ENCODE assay signal across 8 mouse cellular contexts in genomic region chr2:29124936-29125701, GRCm38 (mm10). TPM values are rescaled to one million over a fixed set of nuclear protein-coding genes. Genes with fewer than 3 reads are reported as not detected.
DNase-seq lines count a peak whose midpoint lies in the region; ATAC-seq lines count a peak whose summit lies in the region.

No protein-coding gene starts in this region.

- DNase-seq in MEL-GATA-1-ER (ENCODE audit: extremely low read depth, low read depth) = peak; percentile 96
- peak; percentile 98 for DNase-seq in cerebellum, adult 8-10 months
- peak; percentile 99 for DNase-seq in forelimb bud, embryonic 11.5 days (ENCODE audit: low read depth, low spot score)
- peak; percentile 90 for DNase-seq in layer of hippocampus, adult 9-10 months (ENCODE audit: low spot score)
- peak; percentile 92 for DNase-seq in ovary, postnatal 10 days (ENCODE audit: low spot score)
- peak; percentile 99 to 100 for DNase-seq in thymus, postnatal 10 days (ENCODE audit: low spot score in 2 of 2)

- WGBS in lung, embryonic 16.5 days = 0% methylated on average over 74 of the region's 81 CpGs

- H3K27ac ChIP-seq in lung, embryonic 16.5 days (ENCODE audit: low read length) = peak overlapping the region; percentile 97

- peak; percentile 94 to 96 for ATAC-seq in hematopoietic stem cell, adult 5-6 weeks (replicated peaks in 1 of 2; ENCODE audit: insufficient read depth in 1 of 2, low FRiP score in 2 of 2, low TSS enrichment in 1 of 2, low read depth in 1 of 2, poor library complexity in 2 of 2, severe bottlenecking in 2 of 2)
- ATAC-seq in lung, embryonic 16.5 days (ENCODE audit: low read depth) = peak; percentile 99

- peak overlapping the region; percentile 85 for H3K4me3 ChIP-seq in lung, embryonic 16.5 days (ENCODE audit: low read length)

- H3K4me1 ChIP-seq in lung, embryonic 16.5 days (replicated peaks; ENCODE audit: control insufficient read depth, insufficient read depth, low read length) = peaks cover 9% of the 10 kb centered on the region

- peaks cover 7% of the 10 kb centered on the region; the same call in 1 of the 2 replicates for H3K36me3 ChIP-seq in lung, embryonic 16.5 days (ENCODE audit: control insufficient read depth, insufficient read depth, low read length)

- H3K27me3 ChIP-seq in lung, embryonic 16.5 days (ENCODE audit: control insufficient read depth, insufficient read depth, low read depth, low read length) = no peaks in the 10 kb centered on the region

- H3K4me2 ChIP-seq in lung, embryonic 16.5 days (ENCODE audit: low read depth, low read length) = peak overlapping the region; percentile 85

- H3K9me3 ChIP-seq in lung, embryonic 16.5 days (ENCODE audit: control insufficient read depth, low read length) = no peaks in the 10 kb centered on the region

- H3K9ac ChIP-seq in lung, embryonic 16.5 days (ENCODE audit: low read length) = peak overlapping the region; percentile 90

RNA-seq across cellular contexts. Expression of gene Setx, which starts 1.1 kb away (rescaled TPM):
- 108 and 115 TPM in 2 replicates for total RNA-seq in hematopoietic stem cell, adult 5-6 weeks (2017)
- 8.2 and 9.6 TPM in 2 replicates for polyA plus RNA-seq in lung, embryonic 16.5 days (2015; fragmentation: Nextera tagmentation; extraction: Ambion mirVana)

Comparison
In these comparisons a context has a peak if more than half of its experiments do, and no peak if none do; other contexts are left out.
1. Peak in every context shown above with its lines: DNase-seq, ATAC-seq, H3K4me3 ChIP-seq and H3K27ac ChIP-seq.